Mouse (Mus musculus) c-Kit-negative CD71-positive TER-119-positive erythroid progenitor cells, embryonic 14.5 days (primary cell): Measurements from ENCODE around the gene Mafk.
"Not testable (repeated sequence)": the region's sequence is repeated elsewhere in the genome, so short reads cannot be mapped to it uniquely, and the experiment has no call there.

ENCODE experiments used
- DNase-seq: peaks from one replicate; pipeline ENCODE4 v3.0.0-alpha.2; 2013; ENCODE audit warnings: low read depth, low spot score

Mafk gene

DNA sequence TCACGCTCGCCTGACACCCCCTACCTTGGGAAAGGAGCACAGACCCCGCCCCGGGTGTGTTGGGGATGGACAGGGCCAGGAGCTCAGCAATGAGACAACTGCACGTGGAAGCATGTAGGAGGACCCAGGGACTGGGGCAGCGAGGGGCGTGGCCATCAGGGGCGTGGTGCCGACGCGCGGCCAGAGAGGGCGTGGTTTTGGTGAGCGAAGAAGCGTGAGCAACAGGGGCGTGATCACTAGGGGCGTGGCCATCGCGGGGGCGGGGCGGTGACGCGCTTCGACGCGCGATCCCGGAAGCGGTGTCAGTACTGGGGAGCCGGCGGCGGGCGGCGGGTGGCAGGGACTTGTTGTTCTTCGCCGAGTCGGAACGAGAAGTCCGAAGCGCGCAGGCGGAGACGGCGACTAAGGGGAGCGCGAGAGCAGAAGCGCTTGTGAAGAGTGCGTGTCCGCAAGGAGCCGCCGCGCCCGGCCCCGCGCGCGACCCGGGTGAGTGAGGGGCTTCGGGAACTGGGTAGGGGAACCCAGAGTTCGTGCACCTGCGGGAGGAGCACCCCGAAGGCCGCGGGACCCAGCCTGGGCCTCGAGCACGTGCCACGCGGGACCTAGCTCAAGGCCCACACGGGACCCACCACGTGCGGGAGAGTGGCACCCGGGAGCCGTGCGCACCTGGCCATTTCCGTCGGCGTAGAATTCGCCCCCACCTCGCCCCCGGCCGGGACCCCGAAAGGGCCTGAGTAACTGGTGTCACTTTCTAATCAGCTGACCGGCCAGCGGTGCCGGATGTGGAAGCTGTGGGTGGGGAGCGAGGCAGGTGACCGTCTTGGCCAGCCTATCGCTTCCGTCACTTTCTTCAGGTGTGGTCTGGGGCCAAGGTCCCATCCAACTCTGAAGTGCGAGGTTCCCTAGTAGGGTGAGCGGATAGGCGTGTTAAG lies at the start of gene Mafk:
Mafk (plus strand) TSS at position 287 of the 932 bp plus-strand sequence.
- DNase-seq = peak; percentile 97

DNA sequence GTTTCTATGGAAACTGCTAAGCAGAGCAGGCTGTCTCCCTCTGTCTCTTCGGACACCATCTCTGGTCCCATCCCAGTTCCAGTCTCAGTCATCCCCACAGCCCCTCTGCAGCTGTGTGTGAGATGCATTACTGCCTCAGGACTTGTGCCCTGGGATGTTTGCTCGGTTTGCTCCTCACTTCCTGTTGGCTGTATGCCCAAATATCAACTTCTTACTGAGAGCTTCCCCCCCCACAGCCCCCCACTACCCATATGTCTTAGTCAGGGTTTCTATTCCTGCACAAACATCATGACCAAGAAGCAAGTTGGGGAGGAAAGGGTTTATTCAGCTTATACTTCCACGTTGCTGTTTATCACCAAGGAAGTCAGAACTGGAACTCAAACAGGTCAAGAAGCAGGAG lies 48.7 kb upstream of the Mafk start:
- DNase-seq = not testable (repeated sequence)

DNA sequence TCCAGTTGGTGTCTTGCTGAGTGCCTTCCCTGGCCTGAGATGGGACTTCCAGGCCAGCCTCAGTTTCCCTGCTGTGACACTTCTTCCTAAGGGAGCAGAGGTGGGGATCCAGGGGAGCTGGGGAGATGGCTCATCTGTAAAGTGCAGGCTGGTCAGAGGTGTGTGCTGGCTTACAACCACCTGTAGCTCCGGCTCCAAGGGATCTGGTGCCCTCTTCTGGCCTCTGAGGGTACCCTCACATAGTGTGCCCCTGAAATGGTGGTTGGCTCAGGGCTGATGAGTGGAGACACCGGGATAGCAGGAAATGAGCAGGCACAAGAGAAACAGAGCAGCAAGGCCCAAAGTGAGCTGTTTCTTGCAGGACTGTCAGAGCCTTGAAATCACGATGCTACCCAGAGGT lies 45.5 kb upstream of the Mafk start:
- DNase-seq = no peak

DNA sequence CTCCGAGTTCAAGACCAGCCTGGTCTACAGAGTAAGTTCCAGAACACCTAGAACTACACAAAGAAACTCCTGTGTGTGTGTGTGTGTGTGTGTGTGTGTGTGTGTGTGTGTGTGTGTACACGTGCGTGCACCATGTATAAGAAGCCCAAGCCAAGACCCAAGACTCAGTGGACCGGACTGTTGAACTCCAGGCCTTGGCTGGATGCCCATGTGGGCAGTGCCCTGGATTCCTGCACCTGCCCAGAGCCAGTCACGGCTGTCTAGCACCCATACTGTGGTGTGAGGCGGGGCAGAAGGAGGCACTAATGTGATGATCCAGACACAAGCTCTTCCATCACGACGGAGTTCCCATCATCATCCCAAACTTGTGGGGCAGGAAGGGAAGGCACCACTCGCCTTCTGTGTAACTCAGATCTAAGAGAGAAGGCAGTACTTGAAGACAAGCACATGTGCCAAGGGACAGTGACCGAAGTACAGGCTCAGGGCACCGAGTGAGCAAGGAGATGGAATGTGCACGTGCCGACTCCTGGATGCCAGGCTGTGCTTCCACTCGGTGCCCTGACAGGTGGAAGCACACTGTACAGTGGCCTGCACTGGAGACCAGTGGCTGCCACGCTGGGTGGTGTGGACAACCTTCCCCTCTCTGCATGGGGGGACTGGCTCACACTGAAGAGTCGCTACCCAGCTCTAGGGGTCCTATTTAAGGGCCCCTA lies 41.7 kb upstream of the Mafk start:
- no peak for DNase-seq

DNA sequence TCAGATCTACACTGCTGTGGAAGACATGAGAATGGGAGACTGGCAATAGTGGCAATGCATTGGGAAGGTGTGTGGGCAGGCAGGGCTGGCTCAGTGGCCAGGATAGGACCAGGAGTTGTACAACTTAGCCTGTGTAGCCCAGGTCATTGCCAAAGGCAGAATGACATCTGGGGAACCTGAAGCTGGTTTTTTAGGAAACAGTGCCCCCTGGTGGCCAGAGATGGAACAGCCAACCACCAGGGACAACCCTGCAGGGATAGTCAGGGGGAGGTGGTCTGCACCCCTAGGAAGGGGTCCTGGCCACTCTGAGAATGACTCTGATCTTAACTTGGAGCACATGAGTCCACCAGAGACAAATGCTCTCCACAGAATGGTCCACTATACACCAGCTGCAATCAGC lies 40.8 kb upstream of the Mafk start:
- DNase-seq = peak; percentile 57

DNA sequence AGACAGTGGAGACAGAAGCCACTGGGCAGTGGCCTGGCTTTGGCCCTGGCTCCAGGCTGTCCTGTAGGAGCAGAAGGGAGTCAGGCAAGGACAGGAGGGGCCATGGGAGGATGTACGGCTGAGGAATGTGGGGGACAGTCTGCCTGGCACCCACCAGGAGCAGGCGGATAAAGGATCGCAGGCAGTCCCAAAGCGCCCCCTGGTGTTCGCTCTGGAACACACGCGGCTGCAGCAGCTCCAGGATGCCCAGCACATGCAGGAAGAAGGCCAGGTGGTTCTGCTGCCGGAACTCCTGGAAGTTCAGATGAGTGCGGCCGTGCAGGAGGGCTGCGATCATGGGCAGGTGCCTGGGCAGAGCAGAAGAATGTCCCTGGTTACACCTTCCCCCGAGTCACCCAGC lies 36.6 kb upstream of the Mafk start:
- DNase-seq = no peak

DNA sequence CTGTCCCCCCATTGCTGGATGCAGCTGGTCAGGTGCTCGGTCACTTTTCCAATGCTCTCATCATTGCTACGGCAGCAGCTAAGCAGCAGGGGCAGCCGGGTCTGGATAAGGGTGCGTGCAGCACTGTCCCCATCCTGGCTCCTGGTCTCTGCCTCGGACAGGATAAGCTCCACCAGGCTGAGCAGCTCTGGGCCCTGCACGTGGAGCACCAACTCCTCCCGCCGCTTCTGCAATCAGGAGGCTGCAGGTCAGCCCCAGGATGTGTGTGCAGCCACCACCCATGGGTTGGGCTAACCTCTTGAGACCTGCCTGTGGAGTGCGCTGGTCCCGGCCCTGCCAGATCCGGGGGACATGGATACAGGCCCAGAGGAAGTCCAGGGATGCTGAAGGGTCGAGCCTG lies 35.2 kb upstream of the Mafk start:
- DNase-seq = no peak

DNA sequence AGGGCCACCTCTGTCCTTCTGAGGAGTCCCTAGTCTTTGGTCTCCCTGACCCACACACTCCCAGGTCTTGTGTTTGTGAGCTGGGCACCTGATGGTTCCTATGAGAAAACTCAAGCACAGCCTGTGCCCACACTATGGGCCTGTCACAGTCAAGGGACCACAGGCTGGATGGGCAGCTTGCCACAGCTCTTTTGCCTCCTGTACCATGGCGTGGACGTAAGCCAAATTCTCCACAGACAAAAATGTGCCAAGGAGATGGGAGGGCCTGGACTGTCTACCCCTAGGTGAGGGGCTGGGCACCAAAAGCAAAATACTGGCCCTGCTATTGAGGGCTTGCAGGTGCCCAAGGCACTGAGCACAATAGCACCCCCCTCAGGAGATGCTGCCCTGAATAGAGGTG lies 34.7 kb upstream of the Mafk start:
- DNase-seq = no peak

DNA sequence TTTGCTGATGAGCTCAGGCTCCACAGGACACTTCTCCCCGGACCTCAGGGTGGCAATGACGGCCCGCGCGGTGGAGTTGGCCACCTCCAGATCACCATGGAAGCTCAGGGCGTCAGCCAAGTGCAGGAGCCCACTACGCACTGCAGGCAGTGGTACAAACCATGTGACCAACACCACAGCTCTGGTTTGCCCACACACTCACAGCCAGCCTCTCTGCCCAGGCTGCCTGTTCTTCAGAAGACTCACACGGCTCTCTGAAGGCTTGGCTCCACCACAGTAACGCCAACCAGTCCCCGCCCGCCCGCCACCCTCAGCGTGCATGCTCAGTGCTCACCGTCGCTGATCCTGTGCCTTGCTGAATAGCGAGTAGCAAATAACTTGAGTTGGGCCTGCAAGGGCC lies 33.2 kb upstream of the Mafk start:
- no peak for DNase-seq

DNA sequence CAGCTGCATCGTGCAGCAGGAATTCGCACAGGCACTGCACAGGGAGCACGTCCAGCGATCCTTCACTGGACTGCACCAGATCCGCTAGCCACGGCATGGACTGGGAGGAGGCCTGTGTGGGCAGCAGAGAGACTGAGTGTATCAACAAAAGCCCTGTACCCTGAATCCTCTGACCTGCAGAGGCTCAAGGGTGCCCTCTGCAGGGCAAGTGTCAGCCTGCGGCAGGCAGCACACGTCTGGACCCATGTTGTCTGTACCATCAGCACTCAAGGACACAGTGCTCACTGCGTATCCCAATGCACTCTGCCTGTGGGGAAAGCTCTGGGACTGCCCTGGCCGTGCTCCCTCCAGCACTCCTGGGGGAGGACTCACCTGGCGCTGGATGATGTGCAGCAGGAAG lies 27.0 kb upstream of the Mafk start:
- DNase-seq = no peak

DNA sequence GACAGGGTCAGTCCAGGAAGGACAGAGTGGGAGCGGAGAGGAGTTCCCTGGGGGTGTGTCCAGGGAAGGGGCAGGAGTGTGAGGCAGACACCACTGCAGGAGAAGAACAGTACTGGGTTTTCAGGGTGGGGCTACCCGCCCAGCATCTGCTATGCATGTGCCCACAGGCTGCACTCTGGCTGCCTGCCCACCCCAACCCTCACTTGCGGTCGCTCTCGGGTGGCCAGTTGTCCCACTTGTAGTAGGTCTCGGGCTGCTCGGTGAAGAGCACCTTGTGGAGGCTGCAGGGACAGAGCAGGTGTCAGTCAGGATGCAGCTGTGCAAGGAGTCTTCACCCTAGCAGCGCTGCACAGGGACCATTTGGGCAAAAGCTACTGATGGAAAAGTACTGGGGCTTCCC lies 23.1 kb upstream of the Mafk start:
- DNase-seq = no peak

DNA sequence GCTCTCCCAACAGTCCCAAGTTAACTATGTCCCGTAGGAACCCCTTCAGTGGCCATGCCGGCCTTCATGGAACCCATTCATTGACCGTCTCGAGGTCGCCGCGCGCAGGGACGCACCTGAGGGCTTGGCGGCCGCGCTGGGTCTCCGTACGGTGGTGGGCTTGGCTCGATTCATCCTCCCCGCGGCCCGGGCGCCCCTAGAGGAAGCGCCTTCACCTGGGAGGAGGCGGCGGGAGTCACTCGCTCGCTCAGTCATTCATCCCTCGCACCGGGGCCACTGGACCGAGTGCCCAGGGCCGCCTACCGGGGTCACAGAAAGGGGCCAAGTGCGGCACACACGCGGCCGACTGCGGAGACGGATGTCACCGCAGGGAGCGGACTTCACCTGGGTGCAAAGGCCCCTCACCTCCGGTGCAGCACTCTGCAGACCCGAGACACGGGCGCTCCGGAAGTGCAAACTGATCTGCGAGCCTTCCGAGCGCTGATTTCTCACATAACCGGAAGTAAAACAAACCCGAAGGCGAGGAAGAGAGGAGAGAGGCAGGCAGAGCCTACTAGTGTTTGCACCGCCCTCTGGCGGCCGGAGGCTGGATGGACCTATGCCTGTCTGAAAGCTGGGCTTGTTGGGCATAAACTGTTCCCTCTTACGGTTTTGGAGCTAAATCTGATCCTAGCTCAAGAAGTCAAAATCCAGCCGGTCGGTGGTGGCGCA lies 15.9 kb upstream of the Mafk start, which contains the start of gene Ints1:
Ints1 (minus strand) TSS at position 459 of the 711 bp plus-strand sequence.
- peak; percentile 91 for DNase-seq

DNA sequence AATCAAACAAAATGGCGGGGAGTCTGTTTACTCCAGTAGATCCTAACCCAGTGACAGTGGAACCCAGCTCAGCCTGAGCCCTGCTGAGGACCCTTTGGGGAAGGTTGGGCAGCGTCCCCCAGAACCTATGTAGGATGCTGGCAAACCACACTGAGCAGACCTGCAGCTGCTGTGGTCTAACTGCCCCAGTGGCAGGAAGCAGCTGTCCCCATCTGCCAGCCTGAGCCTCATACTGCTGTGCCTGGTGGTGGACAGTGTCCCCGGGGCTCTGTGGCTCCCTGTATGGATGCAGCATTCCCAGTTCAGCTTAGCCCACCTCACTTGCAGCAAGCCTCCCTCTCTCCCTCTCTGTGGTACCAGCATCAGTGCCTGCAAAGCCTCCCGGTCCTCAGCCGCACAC lies 14.3 kb upstream of the Mafk start:
- DNase-seq = no peak

DNA sequence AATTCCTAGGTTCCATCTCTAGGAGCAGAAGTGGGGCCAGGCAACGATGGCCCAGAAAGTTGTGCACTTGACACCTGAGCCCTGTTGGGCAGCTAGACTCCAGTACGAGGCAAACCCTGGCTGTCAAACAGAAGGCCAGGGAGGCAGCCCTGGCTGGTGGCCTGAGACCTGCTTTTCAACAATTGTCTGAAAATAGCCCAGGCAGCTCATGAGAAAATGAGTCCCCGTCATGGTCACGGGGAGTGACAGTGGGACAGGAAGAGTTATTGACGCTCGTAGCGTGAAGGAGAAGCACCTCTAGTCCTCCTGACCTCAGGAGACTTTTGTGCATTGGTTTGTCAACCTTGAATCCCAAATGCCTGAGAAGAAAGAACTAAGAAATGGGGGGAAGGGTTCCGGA lies 9.9 kb upstream of the Mafk start:
- no peak for DNase-seq

DNA sequence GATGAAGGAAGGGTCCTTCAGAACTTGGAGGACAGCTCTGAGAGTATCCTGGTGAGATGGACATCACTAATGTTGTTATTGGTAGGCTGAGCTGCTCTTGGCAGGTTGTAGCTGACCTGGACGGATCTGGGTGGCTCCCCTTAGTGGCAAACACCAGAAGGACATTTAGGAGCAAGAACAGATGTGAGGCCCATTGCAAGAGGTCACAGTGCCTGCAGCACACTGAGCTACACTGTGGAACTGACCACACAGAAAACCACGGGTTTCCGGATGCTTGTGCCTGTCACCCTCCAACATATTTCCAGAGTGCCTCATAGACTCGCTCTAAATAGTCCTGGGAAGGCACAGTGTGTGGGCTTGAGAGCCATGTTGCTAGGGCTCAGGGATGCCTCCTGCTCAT lies 1.8 kb upstream of the Mafk start:
- no peak for DNase-seq

DNA sequence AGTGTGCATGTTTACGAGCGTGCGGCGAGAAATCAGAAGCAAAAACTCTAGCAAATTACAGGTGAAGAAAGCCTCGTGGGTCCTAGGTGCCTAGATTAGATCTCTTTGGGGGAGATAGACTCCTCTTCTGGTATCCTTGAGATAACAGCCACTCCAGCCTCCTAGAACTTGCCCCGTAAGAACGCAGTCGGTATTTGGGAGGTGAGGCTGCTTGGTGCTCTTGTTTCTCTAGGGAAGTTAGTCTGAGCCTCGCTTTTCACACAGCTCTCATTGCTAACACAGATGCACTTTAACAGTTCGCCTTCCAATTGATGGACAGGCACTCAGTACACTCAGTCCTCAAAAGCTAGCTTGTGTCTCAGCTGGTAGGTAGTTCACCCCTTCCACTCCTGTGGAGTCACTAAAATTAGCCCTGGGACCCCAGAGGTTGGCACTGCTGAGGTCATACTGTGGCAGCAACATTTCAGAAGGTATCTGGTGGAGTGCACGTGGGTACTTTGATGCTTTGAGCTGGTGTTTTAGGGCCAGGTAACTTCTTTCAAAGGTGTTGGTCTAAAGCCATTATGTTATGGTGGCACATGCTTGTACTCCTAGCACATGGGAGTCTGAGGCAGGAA lies 954 bp downstream of the Mafk start:
- DNase-seq = no peak

DNA sequence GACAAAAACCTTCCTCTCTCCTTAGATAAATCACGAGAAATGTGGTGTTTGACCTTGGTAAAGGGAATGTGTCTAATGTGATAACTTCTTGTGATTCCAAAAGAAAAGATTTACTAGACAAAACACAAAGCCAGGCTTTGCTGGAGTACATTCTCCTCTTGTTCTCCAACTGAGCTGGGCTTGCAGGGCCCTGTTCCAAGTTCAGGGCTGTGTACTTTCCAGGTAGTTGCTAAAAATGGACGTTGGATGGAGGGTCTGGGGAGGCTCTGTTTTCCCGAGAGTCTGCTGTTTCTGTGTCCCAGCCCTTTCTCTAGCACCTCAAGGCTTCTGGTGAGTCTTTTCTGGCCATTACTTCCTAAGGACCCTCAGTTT lies 1.6 kb downstream of the Mafk start:
- DNase-seq = no peak

DNA sequence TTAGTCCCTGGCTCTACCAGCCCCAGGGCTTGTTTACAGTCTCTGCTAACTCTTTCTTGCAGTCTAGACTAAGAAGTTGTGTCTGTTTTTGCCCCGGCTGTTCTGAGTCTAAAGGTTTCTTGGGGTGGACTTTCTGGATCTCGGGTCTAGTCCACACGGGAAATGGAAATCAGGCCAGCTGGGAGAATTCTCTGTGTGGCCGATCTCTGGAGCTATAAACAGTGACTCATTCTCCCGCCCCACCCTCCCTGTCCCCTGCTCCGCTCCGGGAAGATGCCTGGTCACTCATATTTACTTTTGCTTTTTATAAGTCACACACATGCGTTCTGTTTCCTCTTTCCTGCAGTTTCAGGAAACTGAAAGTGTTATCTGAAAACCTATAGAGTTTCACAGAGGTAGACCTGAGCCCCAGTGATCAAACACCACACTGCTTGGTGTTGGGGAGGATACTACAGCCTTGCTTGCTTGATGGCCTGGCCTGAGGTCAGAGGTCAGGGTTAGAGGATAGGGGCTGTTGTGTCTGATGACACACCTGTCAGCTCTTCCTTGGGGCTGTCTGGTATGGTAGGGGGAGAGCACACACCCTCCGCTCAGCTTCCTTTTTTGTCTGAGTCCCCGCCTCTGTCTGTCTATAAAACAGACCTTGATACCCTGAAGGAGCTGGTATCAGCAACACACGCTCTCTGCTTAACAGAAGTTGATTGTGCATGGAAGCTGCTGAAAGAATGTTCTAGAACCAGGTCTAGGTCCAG lies 2.2 kb downstream of the Mafk start:
- no peak for DNase-seq

DNA sequence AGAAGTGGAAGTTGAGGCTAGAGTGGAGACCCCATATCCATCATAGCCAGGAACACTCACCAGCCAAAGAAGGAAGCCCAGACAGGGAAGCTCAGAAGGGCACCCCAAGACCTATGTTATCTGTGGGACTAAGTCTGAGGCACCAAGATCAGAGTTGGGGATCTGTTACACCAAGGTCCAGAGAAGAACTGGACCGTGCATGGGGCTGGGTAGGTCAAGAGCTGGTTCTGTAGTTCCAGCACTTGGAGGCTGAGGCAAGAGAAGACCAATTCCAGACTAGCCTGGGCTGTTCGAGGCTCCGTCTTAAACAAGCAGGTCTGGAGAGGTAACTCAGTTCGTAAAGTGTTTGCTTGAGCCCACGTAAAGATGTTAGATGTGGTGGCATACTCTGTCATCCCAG lies 2.8 kb downstream of the Mafk start:
- DNase-seq = no peak

DNA sequence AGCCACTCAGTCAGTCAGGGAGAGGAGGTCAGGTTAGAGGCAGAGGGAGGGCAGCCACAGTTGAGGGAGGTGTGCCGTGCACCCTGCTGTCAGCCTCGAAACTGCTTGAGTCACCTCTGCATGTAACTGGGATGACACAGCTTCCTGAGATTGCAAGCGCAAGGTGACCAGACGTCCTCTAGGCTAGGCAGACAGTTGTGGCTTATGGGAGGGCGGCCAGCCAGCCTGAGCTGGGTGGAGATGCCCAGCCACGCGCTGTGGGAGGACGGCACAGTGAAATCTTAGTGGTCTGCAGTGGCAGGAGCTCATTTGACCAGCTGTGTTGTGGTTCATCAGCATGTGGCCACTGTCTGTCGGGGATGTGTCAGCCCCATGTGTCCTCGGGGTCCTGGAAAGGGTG lies 3.6 kb downstream of the Mafk start:
- no peak for DNase-seq

DNA sequence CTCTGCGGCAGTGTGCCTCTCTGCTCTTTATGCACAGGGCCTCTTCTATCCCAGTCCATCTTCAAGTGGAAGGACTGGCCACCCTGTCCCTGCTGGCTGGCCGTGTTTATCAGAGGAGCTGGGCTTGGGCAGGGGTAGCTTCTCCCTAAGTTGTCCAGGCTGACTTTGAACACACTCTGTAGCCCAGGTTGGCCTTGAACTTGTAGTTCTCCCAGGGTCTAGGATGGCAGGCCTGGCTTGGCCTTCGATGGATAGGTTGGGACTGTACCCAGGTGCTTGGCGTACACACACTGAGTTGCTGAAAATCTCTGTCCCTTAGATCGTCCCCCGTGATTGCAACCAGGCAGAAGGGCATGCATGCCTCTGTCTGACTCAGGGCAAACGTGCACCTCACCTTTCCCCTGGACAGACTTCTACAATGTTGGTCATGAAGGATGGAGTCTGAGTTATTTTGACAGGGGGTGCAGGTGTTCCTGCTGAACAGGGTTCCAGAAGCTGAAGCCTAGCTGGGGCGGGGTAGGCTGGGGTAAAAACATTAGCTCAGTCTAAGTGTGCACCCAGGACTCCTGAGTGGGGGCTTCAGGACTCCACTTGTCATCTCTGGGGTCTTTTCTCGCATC lies 4.8 kb downstream of the Mafk start:
- DNase-seq = no peak
